ENCODE assay signal across 8 mouse cellular contexts in the genomic region with DNA sequence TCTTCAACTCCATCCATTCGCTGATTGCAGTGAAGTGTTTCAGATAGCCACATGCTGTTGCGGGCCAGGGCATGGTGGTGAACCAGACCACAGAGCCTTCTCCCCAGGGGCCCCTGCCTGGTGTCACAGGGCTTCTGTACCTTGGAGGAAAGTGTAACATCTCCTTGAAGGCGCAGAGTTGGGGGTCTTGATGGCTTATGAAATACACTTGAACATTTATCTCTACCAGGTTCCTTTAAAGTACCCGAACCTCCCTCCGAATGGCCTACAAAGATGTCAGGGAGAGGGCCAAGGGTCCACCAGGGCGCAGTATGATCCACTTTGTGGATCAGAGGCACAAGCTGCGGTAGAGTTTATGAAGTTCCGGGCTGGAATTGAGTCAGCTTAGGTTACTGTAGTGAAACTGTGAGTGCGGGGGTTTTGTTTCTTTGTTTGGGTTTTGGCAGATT. TPM values are rescaled to one million over a fixed set of nuclear protein-coding genes. Genes with fewer than 3 reads are reported as not detected.
A peak's percentile ranks its signal among the peaks of the same experiment; 100 is the strongest.
DNase-seq lines count a peak whose midpoint lies in the region; ATAC-seq lines count a peak whose summit lies in the region.

No protein-coding gene starts in this region.

- WGBS in hindbrain, embryonic 16.5 days, result 28% methylated on average over 9 of the region's 9 CpGs
- WGBS in midbrain, embryonic 12.5 days, result 32% methylated on average over 9 of the region's 9 CpGs

- peak; percentile 93 for DNase-seq in heart, adult 11 months
- no peak for DNase-seq in heart, postnatal 10 days
- peak; percentile 13 to 20 for DNase-seq in B cell, adult 2 months
- DNase-seq in cerebellum, postnatal 36 days, result peak; percentile 20 to 32
- DNase-seq in testis, postnatal 10 days (ENCODE audit: low spot score), result no peak
- DNase-seq in adipocyte (ENCODE audit: low spot score), result no peak

- peak overlapping the region; percentile 58 for H3K4me2 ChIP-seq in hindbrain, embryonic 16.5 days (ENCODE audit: low read length)
- H3K4me2 ChIP-seq in midbrain, embryonic 12.5 days (replicated peaks), result peak overlapping the region; percentile 68

- H3K36me3 ChIP-seq in hindbrain, embryonic 16.5 days (ENCODE audit: control insufficient read depth, insufficient read depth, low read length), result no peaks in the 10 kb centered on the region
- H3K36me3 ChIP-seq in midbrain, embryonic 12.5 days, result no peaks in the 10 kb centered on the region

- H3K27ac ChIP-seq in hindbrain, embryonic 16.5 days (ENCODE audit: low read depth, low read length), result no peak overlapping the region; the same call in 1 of the 2 replicates
- no peak overlapping the region for H3K27ac ChIP-seq in midbrain, embryonic 12.5 days (replicated peaks)

- ATAC-seq in hindbrain, embryonic 16.5 days, result peak; percentile 69
- peak; percentile 69 for ATAC-seq in midbrain, embryonic 12.5 days (ENCODE audit: low FRiP score, low read depth)

- H3K4me1 ChIP-seq in hindbrain, embryonic 16.5 days (ENCODE audit: control insufficient read depth, insufficient read depth, low read depth, low read length), result peaks cover 6% of the 10 kb centered on the region
- H3K4me1 ChIP-seq in midbrain, embryonic 12.5 days, result peaks cover 7% of the 10 kb centered on the region

- intact Hi-C loops in heart, postnatal 10 days (cut with DNase I), result no loop called here

- H3K27me3 ChIP-seq in hindbrain, embryonic 16.5 days (replicated peaks; ENCODE audit: control insufficient read depth, insufficient read depth, low read length), result no peaks in the 10 kb centered on the region
- no peaks in the 10 kb centered on the region; the same call in 1 of the 2 replicates for H3K27me3 ChIP-seq in midbrain, embryonic 12.5 days

- peak overlapping the region; percentile 77 for H3K9ac ChIP-seq in hindbrain, embryonic 16.5 days (ENCODE audit: low read depth, low read length)
- H3K9ac ChIP-seq in midbrain, embryonic 12.5 days (replicated peaks), result peak overlapping the region; percentile 73

- H3K4me3 ChIP-seq in hindbrain, embryonic 16.5 days (ENCODE audit: low read length), result peak overlapping the region; percentile 69
- H3K4me3 ChIP-seq in midbrain, embryonic 12.5 days, result peak overlapping the region; percentile 65

- no peaks in the 10 kb centered on the region for H3K9me3 ChIP-seq in hindbrain, embryonic 16.5 days (ENCODE audit: control insufficient read depth, low read length)
- no peaks in the 10 kb centered on the region for H3K9me3 ChIP-seq in midbrain, embryonic 12.5 days

RNA-seq across cellular contexts. Expression of a gene that starts 0.6 kb away (rescaled TPM):
- total RNA-seq in heart, postnatal 10 days (2021), result 1 to 10 TPM; 4.3 to 5.0 TPM
- 39.0 and 40.0 TPM in 2 replicates for polyA plus RNA-seq in hindbrain, embryonic 16.5 days (2015; fragmentation: Nextera tagmentation; extraction: Ambion mirVana)
- polyA plus RNA-seq in midbrain, embryonic 12.5 days (2016; fragmentation: Nextera tagmentation; extraction: Ambion mirVana), result 31.5 and 33.3 TPM in 2 replicates

RNA-seq across cellular contexts. Expression of a gene that starts 49.2 kb away (rescaled TPM):
- not detected for total RNA-seq in heart, postnatal 10 days (2021)
- 0.04 and 0.06 TPM in 2 replicates for polyA plus RNA-seq in hindbrain, embryonic 16.5 days (2015; fragmentation: Nextera tagmentation; extraction: Ambion mirVana)
- polyA plus RNA-seq in midbrain, embryonic 12.5 days (2016; fragmentation: Nextera tagmentation; extraction: Ambion mirVana), result 0.08 TPM in 1 of 2 replicates, not detected in the other

RNA-seq across cellular contexts. Expression of a gene that starts 55.9 kb away (rescaled TPM):
- total RNA-seq in heart, postnatal 10 days (2021), result not detected
- polyA plus RNA-seq in hindbrain, embryonic 16.5 days (2015; fragmentation: Nextera tagmentation; extraction: Ambion mirVana), result 1.8 and 2.3 TPM in 2 replicates
- polyA plus RNA-seq in midbrain, embryonic 12.5 days (2016; fragmentation: Nextera tagmentation; extraction: Ambion mirVana), result 1.2 and 4.4 TPM in 2 replicates

Comparison
In these comparisons a context has a peak if more than half of its experiments do, and no peak if none do; other contexts are left out.
1. DNase-seq: peak in heart, adult 11 months (single experiment), B cell, adult 2 months (2 of 2) and cerebellum, postnatal 36 days (2 of 2); none in heart, postnatal 10 days (0 of 2), testis, postnatal 10 days (single experiment) and adipocyte (single experiment).